Mouse (Mus musculus): ENCODE results near the gene Poc5. TPM values are rescaled to one million over a fixed set of nuclear protein-coding genes. Genes with fewer than 3 reads are reported as not detected.

The Poc5 gene
- polyA plus RNA-seq, 1 experiment from 2014 or later = 25.8 TPM

DNA sequence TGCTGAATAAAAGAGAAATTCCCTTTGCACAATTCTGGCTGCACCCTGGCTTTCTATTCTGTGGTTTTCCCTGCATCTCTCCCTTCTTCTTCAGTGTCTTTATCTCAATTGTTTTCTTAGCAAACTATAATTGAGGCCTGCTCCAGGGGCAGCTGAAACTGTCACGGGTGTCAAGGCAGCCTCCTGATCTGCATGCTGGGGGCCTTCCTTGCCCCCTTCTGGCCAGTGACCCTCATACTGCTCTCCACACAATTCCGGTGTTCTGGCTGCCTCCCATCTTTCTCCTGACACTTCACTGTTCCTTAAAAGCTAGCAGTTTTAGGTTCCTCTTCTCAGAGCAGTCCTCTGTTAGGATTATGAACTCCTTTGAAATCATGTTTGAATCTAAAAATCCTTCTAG, 1.2 kb downstream of the Poc5 start:
- 20% methylated on average over 2 of the region's 2 CpGs for WGBS
- peak overlapping the region; percentile 61 for H3K4me3 ChIP-seq (ENCODE audit: low read depth, low read length)

DNA sequence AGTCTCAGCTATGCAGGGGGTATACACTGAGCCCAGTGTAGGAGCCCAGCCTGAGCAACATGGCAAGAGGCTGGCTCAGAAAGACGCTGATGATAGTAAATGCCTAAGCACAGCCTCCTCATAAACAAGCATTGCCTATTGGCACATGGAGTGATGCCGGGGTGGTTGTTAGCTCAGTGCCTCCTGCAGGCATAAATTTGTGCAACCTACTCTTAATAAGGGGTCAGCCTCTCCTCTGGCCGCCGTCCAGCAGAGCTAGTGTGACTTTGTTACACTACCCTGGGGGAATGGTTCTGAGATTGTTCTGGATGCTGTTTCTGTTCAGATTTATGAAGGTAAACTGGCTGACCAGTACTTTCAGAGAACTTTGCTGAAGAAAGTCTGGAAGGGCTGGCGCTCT, 13.2 kb downstream of the Poc5 start:
- WGBS = 96% methylated on average over 5 of the region's 5 CpGs

More for the DNA sequence above, 1.2 kb downstream of the Poc5 start:
- no peaks in the 10 kb centered on the region for H3K27me3 ChIP-seq (ENCODE audit: control insufficient read depth, insufficient read depth, low read length)
- H3K4me1 ChIP-seq (replicated peaks; ENCODE audit: control insufficient read depth, insufficient read depth, low read length) = peaks cover 6% of the 10 kb centered on the region
- H3K27ac ChIP-seq (ENCODE audit: low read depth, low read length) = no peak overlapping the region
- peaks cover 3% of the 10 kb centered on the region; the same call in 1 of the 2 replicates for H3K36me3 ChIP-seq (ENCODE audit: control insufficient read depth, insufficient read depth, low read length)
- DNase-seq (ENCODE audit: low spot score) (no peak), ATAC-seq (replicated peaks; ENCODE audit: low FRiP score) (no peak)
- peak overlapping the region; percentile 60 for H3K4me2 ChIP-seq (ENCODE audit: low read depth, low read length, severe bottlenecking)
- H3K9me3 ChIP-seq (ENCODE audit: control insufficient read depth, low read length) = no peaks in the 10 kb centered on the region
- H3K9ac ChIP-seq (ENCODE audit: low read length) = peak overlapping the region; percentile 66

DNA sequence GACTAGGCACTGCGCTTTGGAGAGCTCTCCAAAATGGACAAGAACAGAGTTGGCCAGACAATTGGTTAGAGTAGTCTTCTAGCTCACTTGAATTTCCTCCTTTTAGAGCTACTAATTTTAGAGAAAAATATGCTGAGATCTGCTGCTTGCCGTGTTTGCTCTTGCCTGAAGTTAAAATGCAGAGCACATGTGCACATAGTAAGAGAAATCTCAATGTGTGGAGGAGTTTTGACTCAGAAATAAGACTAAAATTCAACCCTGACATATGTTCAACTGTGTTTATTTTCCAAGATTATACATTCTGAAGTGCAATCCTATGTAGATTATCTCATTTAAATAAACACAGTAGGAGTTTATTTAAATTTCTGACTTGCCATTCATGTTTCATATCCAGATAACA, 17.4 kb downstream of the Poc5 start:
- Histone ChIP-seq H3K4me3 (ENCODE audit: low read depth, low read length) (no peak overlapping the region), H3K9ac (ENCODE audit: low read length) (no peak overlapping the region), H3K27ac (ENCODE audit: low read depth, low read length) (no peak overlapping the region), H3K27me3 (ENCODE audit: control insufficient read depth, insufficient read depth, low read length) (no peaks in the 10 kb centered on the region), H3K4me2 (ENCODE audit: low read depth, low read length, severe bottlenecking) (no peak overlapping the region), H3K9me3 (ENCODE audit: control insufficient read depth, low read length) (no peaks in the 10 kb centered on the region), H3K4me1 (replicated peaks; ENCODE audit: control insufficient read depth, insufficient read depth, low read length) (no peaks in the 10 kb centered on the region), H3K36me3 (ENCODE audit: control insufficient read depth, insufficient read depth, low read length) (peaks cover 1% of the 10 kb centered on the region; the same call in 1 of the 2 replicates)
- ATAC-seq (replicated peaks; ENCODE audit: low FRiP score) (no peak), DNase-seq (ENCODE audit: low spot score) (no peak)
- 99% methylated on average over 2 of the region's 2 CpGs for WGBS

More for the DNA sequence above, 13.2 kb downstream of the Poc5 start:
- Histone ChIP-seq H3K36me3 (ENCODE audit: control insufficient read depth, insufficient read depth, low read length) (peaks cover 3% of the 10 kb centered on the region; the same call in 1 of the 2 replicates), H3K9me3 (ENCODE audit: control insufficient read depth, low read length) (no peaks in the 10 kb centered on the region), H3K27ac (ENCODE audit: low read depth, low read length) (no peak overlapping the region), H3K9ac (ENCODE audit: low read length) (no peak overlapping the region), H3K4me3 (ENCODE audit: low read depth, low read length) (no peak overlapping the region), H3K4me2 (ENCODE audit: low read depth, low read length, severe bottlenecking) (no peak overlapping the region), H3K27me3 (ENCODE audit: control insufficient read depth, insufficient read depth, low read length) (no peaks in the 10 kb centered on the region), H3K4me1 (replicated peaks; ENCODE audit: control insufficient read depth, insufficient read depth, low read length) (no peaks in the 10 kb centered on the region)
- DNase-seq (ENCODE audit: low spot score) (no peak), ATAC-seq (replicated peaks; ENCODE audit: low FRiP score) (no peak)

DNA sequence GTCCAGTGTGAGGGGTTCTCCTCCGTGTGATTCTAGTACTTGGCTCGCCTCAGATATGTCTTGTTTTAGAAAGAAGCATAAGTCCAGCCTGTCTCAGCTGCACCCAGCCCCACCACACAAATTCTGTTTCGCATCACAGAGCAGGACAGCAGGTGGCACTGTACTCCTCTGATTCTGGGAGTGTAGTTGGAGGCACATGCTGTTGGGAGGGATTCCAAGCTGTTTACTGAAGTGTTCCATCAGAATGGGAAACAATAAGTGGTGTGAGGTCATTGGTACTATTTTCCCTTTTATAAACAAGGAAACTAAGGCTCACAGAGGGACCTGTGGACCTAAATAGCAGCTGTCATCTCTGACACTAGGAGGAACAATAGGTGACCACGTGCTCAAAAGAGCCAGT, 18.9 kb downstream of the Poc5 start:
- WGBS = 71% methylated on average over 4 of the region's 4 CpGs
- DNase-seq (ENCODE audit: low spot score) (no peak), ATAC-seq (replicated peaks; ENCODE audit: low FRiP score) (no peak)
- no peak overlapping the region for H3K9ac ChIP-seq (ENCODE audit: low read length)
- no peaks in the 10 kb centered on the region for H3K27me3 ChIP-seq (ENCODE audit: control insufficient read depth, insufficient read depth, low read length)
- H3K36me3 ChIP-seq (ENCODE audit: control insufficient read depth, insufficient read depth, low read length) = peaks cover 2% of the 10 kb centered on the region; the same call in 1 of the 2 replicates
- no peak overlapping the region for H3K4me3 ChIP-seq (ENCODE audit: low read depth, low read length)
- H3K9me3 ChIP-seq (ENCODE audit: control insufficient read depth, low read length) = no peaks in the 10 kb centered on the region
- H3K4me2 ChIP-seq (ENCODE audit: low read depth, low read length, severe bottlenecking) = no peak overlapping the region
- H3K4me1 ChIP-seq (replicated peaks; ENCODE audit: control insufficient read depth, insufficient read depth, low read length) = no peaks in the 10 kb centered on the region
- H3K27ac ChIP-seq (ENCODE audit: low read depth, low read length) = no peak overlapping the region

- no peak for ATAC-seq (replicated peaks; ENCODE audit: low FRiP score)
- H3K4me3 ChIP-seq (ENCODE audit: low read depth, low read length) = no peak overlapping the region
- WGBS = 87% methylated on average over 1 of the region's 1 CpGs
Measured at GRCm38 (mm10) chr13:96408786-96409185, 20.7 kb downstream of the Poc5 start.

DNA sequence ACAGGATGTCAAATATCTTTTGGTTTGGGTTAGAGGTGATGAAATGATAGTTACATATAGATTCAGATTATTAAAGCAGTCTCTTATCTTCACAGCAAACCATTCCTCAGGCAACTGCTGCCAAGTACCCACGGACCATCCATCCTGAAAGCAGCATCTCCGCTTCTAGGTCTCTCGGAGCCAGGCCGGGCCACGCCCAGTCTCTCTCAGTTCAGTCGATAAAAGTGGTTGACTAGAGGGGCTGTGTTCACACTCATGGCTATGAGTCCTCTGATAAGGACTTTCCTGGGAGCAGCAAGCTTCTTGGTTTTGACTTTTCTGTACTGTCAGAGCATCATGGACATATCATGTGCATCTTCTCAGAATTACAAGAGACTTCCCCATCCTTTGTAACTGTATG, 26.3 kb downstream of the Poc5 start:
- Histone ChIP-seq H3K9me3 (ENCODE audit: control insufficient read depth, low read length) (no peaks in the 10 kb centered on the region), H3K4me3 (ENCODE audit: low read depth, low read length) (no peak overlapping the region), H3K4me2 (ENCODE audit: low read depth, low read length, severe bottlenecking) (no peak overlapping the region), H3K4me1 (replicated peaks; ENCODE audit: control insufficient read depth, insufficient read depth, low read length) (no peaks in the 10 kb centered on the region), H3K27me3 (ENCODE audit: control insufficient read depth, insufficient read depth, low read length) (no peaks in the 10 kb centered on the region), H3K9ac (ENCODE audit: low read length) (no peak overlapping the region), H3K27ac (ENCODE audit: low read depth, low read length) (no peak overlapping the region), H3K36me3 (ENCODE audit: control insufficient read depth, insufficient read depth, low read length) (peaks cover 5% of the 10 kb centered on the region; the same call in 1 of the 2 replicates)
- ATAC-seq (replicated peaks; ENCODE audit: low FRiP score) (no peak), DNase-seq (ENCODE audit: low spot score) (no peak)
- WGBS = 92% methylated on average over 6 of the region's 6 CpGs

More at GRCm38 (mm10) chr13:96408786-96409185, 20.7 kb downstream of the Poc5 start:
- H3K36me3 ChIP-seq (ENCODE audit: control insufficient read depth, insufficient read depth, low read length) = peaks cover 2% of the 10 kb centered on the region; the same call in 1 of the 2 replicates
- no peaks in the 10 kb centered on the region for H3K4me1 ChIP-seq (replicated peaks; ENCODE audit: control insufficient read depth, insufficient read depth, low read length)
- no peak for DNase-seq (ENCODE audit: low spot score)
- H3K9ac ChIP-seq (ENCODE audit: low read length) = no peak overlapping the region
- no peak overlapping the region for H3K27ac ChIP-seq (ENCODE audit: low read depth, low read length)
- no peak overlapping the region for H3K4me2 ChIP-seq (ENCODE audit: low read depth, low read length, severe bottlenecking)
- no peaks in the 10 kb centered on the region for H3K9me3 ChIP-seq (ENCODE audit: control insufficient read depth, low read length)
- H3K27me3 ChIP-seq (ENCODE audit: control insufficient read depth, insufficient read depth, low read length) = no peaks in the 10 kb centered on the region

- H3K36me3 ChIP-seq (ENCODE audit: control insufficient read depth, insufficient read depth, low read length) = peaks cover 3% of the 10 kb centered on the region; the same call in 1 of the 2 replicates
- no peaks in the 10 kb centered on the region for H3K27me3 ChIP-seq (ENCODE audit: control insufficient read depth, insufficient read depth, low read length)
- H3K9ac ChIP-seq (ENCODE audit: low read length) = no peak overlapping the region
- H3K4me2 ChIP-seq (ENCODE audit: low read depth, low read length, severe bottlenecking) = no peak overlapping the region
- no peak overlapping the region for H3K27ac ChIP-seq (ENCODE audit: low read depth, low read length)
- no peaks in the 10 kb centered on the region for H3K9me3 ChIP-seq (ENCODE audit: control insufficient read depth, low read length)
- H3K4me1 ChIP-seq (replicated peaks; ENCODE audit: control insufficient read depth, insufficient read depth, low read length) = no peaks in the 10 kb centered on the region
- ATAC-seq (replicated peaks; ENCODE audit: low FRiP score) = no peak
- no peak for DNase-seq (ENCODE audit: low spot score)
- 94% methylated on average over 8 of the region's 8 CpGs for WGBS
- no peak overlapping the region for H3K4me3 ChIP-seq (ENCODE audit: low read depth, low read length)
Measured at GRCm38 (mm10) chr13:96416380-96416779, 28.3 kb downstream of the Poc5 start.

DNA sequence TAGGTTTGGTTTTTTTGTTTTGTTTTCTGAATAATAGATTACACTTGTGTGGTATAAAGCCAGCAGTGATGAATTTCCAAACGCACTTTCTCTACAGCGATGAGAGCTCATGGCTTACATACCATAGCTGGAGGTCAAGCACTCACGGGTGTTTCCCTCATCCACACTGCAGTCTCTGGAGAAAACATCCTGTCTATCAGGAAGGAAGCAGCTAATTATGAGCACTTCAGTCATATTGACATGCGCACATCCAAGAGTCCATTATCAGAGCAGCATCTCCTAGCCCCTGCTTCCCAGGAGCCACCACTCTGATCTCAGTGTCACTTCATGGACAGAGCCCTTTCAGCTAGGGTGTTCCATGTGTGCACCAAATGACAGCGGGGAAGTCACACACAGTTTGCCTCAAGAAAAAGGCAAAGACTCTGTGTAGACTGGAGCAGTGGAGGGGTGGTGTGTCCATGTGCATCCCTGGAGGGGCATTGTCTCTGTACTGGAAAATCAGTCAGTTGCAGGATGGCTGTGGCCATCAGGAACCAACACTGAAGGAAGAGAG, 29.2 kb downstream of the Poc5 start:
- H3K9me3 ChIP-seq (ENCODE audit: control insufficient read depth, low read length) = no peaks in the 10 kb centered on the region
- WGBS = 94% methylated on average over 5 of the region's 5 CpGs
- ATAC-seq (replicated peaks; ENCODE audit: low FRiP score) (no peak), DNase-seq (ENCODE audit: low spot score) (no peak)
- H3K27ac ChIP-seq (ENCODE audit: low read depth, low read length) = no peak overlapping the region
- no peak overlapping the region for H3K4me3 ChIP-seq (ENCODE audit: low read depth, low read length)
- H3K36me3 ChIP-seq (ENCODE audit: control insufficient read depth, insufficient read depth, low read length) = peaks cover 3% of the 10 kb centered on the region; the same call in 1 of the 2 replicates
- H3K4me2 ChIP-seq (ENCODE audit: low read depth, low read length, severe bottlenecking) = no peak overlapping the region
- H3K27me3 ChIP-seq (ENCODE audit: control insufficient read depth, insufficient read depth, low read length) = no peaks in the 10 kb centered on the region
- no peaks in the 10 kb centered on the region for H3K4me1 ChIP-seq (replicated peaks; ENCODE audit: control insufficient read depth, insufficient read depth, low read length)
- no peak overlapping the region for H3K9ac ChIP-seq (ENCODE audit: low read length)

GRCm38 (mm10) chr13:96418487-96418886, 30.4 kb downstream of the Poc5 start:
- no peak for ATAC-seq (replicated peaks; ENCODE audit: low FRiP score)
- H3K4me2 ChIP-seq (ENCODE audit: low read depth, low read length, severe bottlenecking) = no peak overlapping the region
- H3K36me3 ChIP-seq (ENCODE audit: control insufficient read depth, insufficient read depth, low read length) = peaks cover 3% of the 10 kb centered on the region; the same call in 1 of the 2 replicates
- H3K9ac ChIP-seq (ENCODE audit: low read length) = no peak overlapping the region
- no peak overlapping the region for H3K4me3 ChIP-seq (ENCODE audit: low read depth, low read length)
- H3K9me3 ChIP-seq (ENCODE audit: control insufficient read depth, low read length) = no peaks in the 10 kb centered on the region
- no peak for DNase-seq (ENCODE audit: low spot score)
- no peak overlapping the region for H3K27ac ChIP-seq (ENCODE audit: low read depth, low read length)
- WGBS = 92% methylated on average over 4 of the region's 4 CpGs
- no peaks in the 10 kb centered on the region for H3K27me3 ChIP-seq (ENCODE audit: control insufficient read depth, insufficient read depth, low read length)
- no peaks in the 10 kb centered on the region for H3K4me1 ChIP-seq (replicated peaks; ENCODE audit: control insufficient read depth, insufficient read depth, low read length)
